Mouse (Mus musculus) heart, embryonic 11.5 days (tissue): ENCODE data around the gene Galnt15. TPM values are rescaled to one million over a fixed set of nuclear protein-coding genes. Genes with fewer than 3 reads are reported as not detected.

ENCODE experiments used
- ATAC-seq: fragments of 200-750 bp; cut with Nextera tagmentation; replicated peaks from 2 replicates; pipeline ENCODE4 v1.8.0; 2017; ENCODE audit warnings: moderate library complexity; ENCODE audit not compliant: insufficient number of reproducible peaks, low FRiP score, low TSS enrichment
- H3K27ac ChIP-seq: fragments of 300-500 bp; sonication (generic); 2 replicates; pipeline ENCODE4 v1.5.1; 2014; ENCODE audit warnings: mild to moderate bottlenecking, low read depth, low read length
- H3K27me3 ChIP-seq: fragments of 300-500 bp; sonication (generic); 2 replicates; pipeline ENCODE4 v1.6.1; 2014; ENCODE audit warnings: mild to moderate bottlenecking, low read length, mixed read lengths; ENCODE audit not compliant: control insufficient read depth, insufficient read depth
- H3K36me3 ChIP-seq: fragments of 300-500 bp; sonication (generic); 2 replicates; pipeline ENCODE4 v1.6.1; 2014; ENCODE audit warnings: mild to moderate bottlenecking, low read length, moderate library complexity, mixed read lengths; ENCODE audit not compliant: control insufficient read depth, insufficient read depth
- H3K4me1 ChIP-seq: fragments of 300-500 bp; sonication (generic); 2 replicates; pipeline ENCODE4 v1.6.1; 2014; ENCODE audit warnings: low read length; ENCODE audit not compliant: control insufficient read depth, insufficient read depth
- H3K4me2 ChIP-seq: fragments of 300-500 bp; sonication (generic); 2 replicates; pipeline ENCODE4 v1.6.1; 2014; ENCODE audit warnings: mild to moderate bottlenecking, moderate library complexity
- H3K4me3 ChIP-seq: fragments of 300-500 bp; sonication (generic); 2 replicates; pipeline ENCODE4 v1.5.1; 2014; ENCODE audit warnings: low read depth, low read length
- H3K9ac ChIP-seq: fragments of 300-500 bp; sonication (generic); 2 replicates; pipeline ENCODE4 v1.6.1; 2014; ENCODE audit warnings: mild to moderate bottlenecking, low read depth, low read length, moderate library complexity
- H3K9me3 ChIP-seq: fragments of 300-500 bp; sonication (generic); replicated peaks from 2 replicates; pipeline ENCODE4 v1.6.1; 2016; ENCODE audit warnings: low read length; ENCODE audit not compliant: control insufficient read depth
- WGBS: fragments of 180-500 bp; shearing (Covaris S2); extraction: QIAGEN DNeasy Blood & Tissue Kit; methylation state at CpG from one replicate; pipeline ENCODE4 v1.1.7; 2014; ENCODE audit not compliant: insufficient replicate concordance; 5-methylcytosine and 5-hydroxymethylcytosine counted together
- polyA plus RNA-seq: library from polyadenylated mRNA; unstranded; fragments of >200 nt; fragmentation: Nextera tagmentation; extraction: Ambion mirVana; gene quantifications from 2 replicates; pipeline ENCODE4 v1.2.1, GENCODE M21; 2014

The Galnt15 gene
- polyA plus RNA-seq, 1 experiment from 2014 or later, result 0.19 TPM

- no peaks in the 10 kb centered on the region for H3K27me3 ChIP-seq
- H3K4me3 ChIP-seq, result no peak overlapping the region
- H3K36me3 ChIP-seq, result no peaks in the 10 kb centered on the region
- H3K4me1 ChIP-seq, result peaks cover 3% of the 10 kb centered on the region; the same call in 1 of the 2 replicates
- no peak overlapping the region for H3K4me2 ChIP-seq
- no peaks in the 10 kb centered on the region for H3K9me3 ChIP-seq
- WGBS, result 63% methylated on average over 6 of the region's 6 CpGs
- no peak for ATAC-seq
- no peak overlapping the region for H3K9ac ChIP-seq
- H3K27ac ChIP-seq, result no peak overlapping the region
Observed at GRCm38 (mm10) chr14:32011547-32012304, 17.1 kb upstream of the Galnt15 start.

GRCm38 (mm10) chr14:32015131-32015770, 13.5 kb upstream of the Galnt15 start:
- Histone ChIP-seq H3K9me3 (no peaks in the 10 kb centered on the region), H3K4me3 (no peak overlapping the region), H3K4me2 (no peak overlapping the region), H3K9ac (no peak overlapping the region), H3K4me1 (peaks cover 4% of the 10 kb centered on the region; the same call in 1 of the 2 replicates), H3K36me3 (no peaks in the 10 kb centered on the region), H3K27ac (no peak overlapping the region), H3K27me3 (no peaks in the 10 kb centered on the region)
- WGBS, result 94% methylated on average over 7 of the region's 7 CpGs
- no peak for ATAC-seq

DNA sequence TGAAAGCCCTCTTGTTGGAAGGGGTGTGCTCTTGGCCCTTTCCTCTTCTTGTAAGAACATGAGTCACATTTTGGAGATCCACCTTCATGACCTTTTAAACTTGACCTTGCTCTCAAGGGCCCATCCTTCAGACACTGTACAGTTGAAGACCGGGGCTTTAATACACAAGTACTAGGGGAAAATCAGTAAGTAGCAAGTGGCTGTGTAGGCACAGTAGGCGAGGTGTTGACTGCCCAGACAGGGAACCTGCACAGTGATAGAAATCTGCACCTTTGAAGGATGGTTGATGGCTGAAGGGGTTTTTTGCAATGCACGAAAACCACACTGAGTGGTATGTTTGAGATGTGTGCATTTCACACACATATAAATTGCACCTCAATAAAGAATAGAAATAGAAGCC, 12.3 kb upstream of the Galnt15 start:
- no peak overlapping the region for H3K9ac ChIP-seq
- H3K4me3 ChIP-seq, result no peak overlapping the region
- H3K27ac ChIP-seq, result no peak overlapping the region
- H3K27me3 ChIP-seq, result no peaks in the 10 kb centered on the region
- H3K4me2 ChIP-seq, result no peak overlapping the region
- H3K4me1 ChIP-seq, result peaks cover 4% of the 10 kb centered on the region; the same call in 1 of the 2 replicates
- ATAC-seq, result no peak
- WGBS, result 74% methylated on average over 3 of the region's 3 CpGs
- no peaks in the 10 kb centered on the region for H3K36me3 ChIP-seq
- H3K9me3 ChIP-seq, result no peaks in the 10 kb centered on the region

DNA sequence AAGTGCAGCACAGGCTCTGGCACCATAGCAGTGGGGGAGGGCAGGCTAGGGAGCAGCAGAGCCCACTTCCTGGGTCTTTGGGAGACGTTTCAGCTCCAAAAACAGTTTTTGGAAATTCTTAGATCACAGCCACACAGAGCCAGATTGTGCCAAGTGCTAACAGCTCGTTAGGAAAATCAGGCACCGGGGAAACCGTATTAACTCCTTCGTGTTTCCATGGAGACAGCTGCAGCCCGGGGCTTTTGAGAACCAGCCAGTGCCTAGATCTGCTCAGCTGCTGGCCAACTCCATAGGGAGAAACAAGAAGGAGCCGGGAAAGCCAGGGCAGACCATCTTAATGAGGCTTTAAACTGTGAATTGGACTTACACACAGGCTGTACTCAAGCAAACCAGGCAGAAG, 11.9 kb upstream of the Galnt15 start:
- Histone ChIP-seq H3K27ac (no peak overlapping the region), H3K4me1 (peaks cover 4% of the 10 kb centered on the region; the same call in 1 of the 2 replicates), H3K27me3 (no peaks in the 10 kb centered on the region), H3K9ac (no peak overlapping the region), H3K36me3 (no peaks in the 10 kb centered on the region), H3K4me3 (no peak overlapping the region), H3K9me3 (no peaks in the 10 kb centered on the region), H3K4me2 (no peak overlapping the region)
- 19% methylated on average over 7 of the region's 7 CpGs for WGBS
- no peak for ATAC-seq

DNA sequence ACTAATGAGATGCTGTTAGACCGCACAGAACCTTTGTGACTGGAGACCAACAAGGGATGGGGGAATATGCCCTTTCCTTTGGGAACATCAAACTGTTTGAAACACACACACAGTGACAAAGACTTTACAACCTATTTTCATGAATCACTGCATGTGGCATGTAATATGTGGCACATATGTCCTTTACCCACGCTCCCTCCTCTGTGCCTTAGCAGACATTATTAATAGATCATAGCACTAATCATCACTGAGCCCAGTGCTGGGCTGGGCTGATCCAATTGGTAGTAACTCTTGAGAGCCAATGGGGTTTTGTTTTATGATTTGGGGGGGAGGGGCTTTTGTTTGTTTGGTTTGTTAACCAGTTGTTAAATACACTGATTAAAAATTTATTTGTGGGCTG, 11.3 kb upstream of the Galnt15 start:
- Histone ChIP-seq H3K4me2 (no peak overlapping the region), H3K4me1 (peaks cover 4% of the 10 kb centered on the region; the same call in 1 of the 2 replicates), H3K4me3 (no peak overlapping the region), H3K27ac (no peak overlapping the region), H3K9me3 (no peaks in the 10 kb centered on the region), H3K27me3 (no peaks in the 10 kb centered on the region), H3K9ac (no peak overlapping the region), H3K36me3 (no peaks in the 10 kb centered on the region)
- no peak for ATAC-seq
- WGBS, result 78% methylated on average over 2 of the region's 2 CpGs

DNA sequence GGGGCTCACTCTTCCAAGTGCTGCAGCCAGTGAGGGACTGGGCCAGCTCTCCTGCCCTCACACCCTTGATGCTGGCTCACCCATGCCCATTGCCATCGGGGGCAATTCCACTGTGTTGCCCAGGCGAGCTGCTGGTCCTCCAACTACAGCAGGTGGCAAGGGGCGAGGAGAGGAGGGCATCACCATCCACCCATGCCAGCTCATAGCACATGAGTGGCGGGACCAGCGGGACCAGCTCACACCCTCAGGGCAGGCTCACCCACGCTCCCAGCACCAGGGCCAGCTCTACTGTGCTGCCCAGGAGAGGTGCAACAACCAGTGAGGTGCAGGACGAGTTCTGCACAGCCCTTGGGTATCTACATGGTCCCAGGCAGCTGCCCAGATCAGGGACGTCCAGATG, 9.7 kb upstream of the Galnt15 start:
- ATAC-seq, result no peak
- Histone ChIP-seq H3K4me3 (no peak overlapping the region), H3K36me3 (no peaks in the 10 kb centered on the region), H3K9me3 (no peaks in the 10 kb centered on the region), H3K9ac (no peak overlapping the region), H3K27ac (no peak overlapping the region), H3K4me2 (no peak overlapping the region), H3K4me1 (peaks cover 4% of the 10 kb centered on the region; the same call in 1 of the 2 replicates), H3K27me3 (no peaks in the 10 kb centered on the region)
- 73% methylated on average over 8 of the region's 8 CpGs for WGBS

DNA sequence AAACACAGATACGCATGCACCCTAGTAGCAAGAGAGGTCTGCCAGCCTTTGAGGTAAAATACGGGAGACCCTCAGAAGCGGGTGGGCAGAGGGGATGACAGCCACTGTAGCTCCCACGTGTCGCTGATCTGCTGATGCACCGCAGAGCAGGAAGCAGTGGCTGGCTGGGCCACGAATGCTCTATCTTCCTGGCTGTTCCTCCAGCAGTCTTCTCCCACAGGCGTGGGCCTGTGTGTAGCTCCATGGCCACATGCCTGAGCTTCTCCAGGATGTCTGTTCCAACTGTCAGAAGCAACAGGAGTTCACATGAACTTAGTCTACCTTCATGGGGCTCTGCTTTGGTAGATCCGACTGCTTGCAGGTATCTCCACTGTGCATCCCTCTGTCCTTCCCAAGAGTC, 6.8 kb upstream of the Galnt15 start:
- Histone ChIP-seq H3K4me3 (no peak overlapping the region), H3K27ac (no peak overlapping the region), H3K4me1 (no peaks in the 10 kb centered on the region), H3K27me3 (no peaks in the 10 kb centered on the region), H3K4me2 (no peak overlapping the region), H3K9ac (no peak overlapping the region), H3K9me3 (no peaks in the 10 kb centered on the region), H3K36me3 (no peaks in the 10 kb centered on the region)
- WGBS, result 47% methylated on average over 9 of the region's 9 CpGs
- ATAC-seq, result no peak

GRCm38 (mm10) chr14:32022450-32022849, 6.3 kb upstream of the Galnt15 start:
- 0 out of 2 replicates have a peak, but pooled peaks have one; percentile 56 for ATAC-seq
- Histone ChIP-seq H3K36me3 (no peaks in the 10 kb centered on the region), H3K27ac (no peak overlapping the region), H3K27me3 (no peaks in the 10 kb centered on the region), H3K4me2 (no peak overlapping the region), H3K9me3 (no peaks in the 10 kb centered on the region), H3K9ac (no peak overlapping the region), H3K4me3 (no peak overlapping the region), H3K4me1 (0 out of 2 replicates have a peak, but pooled peaks cover 3% of the 10 kb centered on the region)
